29 mouse cellular contexts compared by ENCODE assay signal in the genomic region with DNA sequence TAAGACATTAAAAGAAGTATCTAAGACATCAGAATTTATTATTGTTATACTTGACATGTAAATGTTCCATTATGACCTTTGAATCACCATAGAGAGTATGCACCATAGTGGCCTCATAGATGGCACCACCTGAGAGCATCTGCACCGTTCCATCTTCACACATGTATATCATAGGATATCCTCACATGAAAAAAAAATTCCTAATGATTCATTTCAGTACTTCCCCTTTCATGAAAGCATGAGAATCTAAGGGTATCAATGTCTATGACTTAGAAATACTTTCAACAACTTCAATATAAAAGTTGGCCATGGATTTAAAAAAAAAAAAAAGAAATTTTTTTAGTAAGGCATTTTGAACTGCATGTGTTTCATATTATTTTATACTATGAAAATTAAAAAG. TPM values are rescaled to one million over a fixed set of nuclear protein-coding genes. Genes with fewer than 3 reads are reported as not detected.
"Had no signal": no experiment of that assay in that cellular context is flagged by ENCODE, and none has a peak within 500 bp of the region (broad histone marks: within the 10 kb centered on the region; RNA-seq: fewer than 3 reads in every experiment).

No protein-coding gene starts in this region.

- ATAC-seq: forebrain, embryonic 13.5 days; forebrain, embryonic 14.5 days; forebrain, embryonic 15.5 days; forebrain, embryonic 16.5 days; forebrain, postnatal 0 days had no signal

- H3K4me2 ChIP-seq: embryonic facial prominence, embryonic 12.5 days; forebrain, embryonic 12.5 days; forebrain, embryonic 13.5 days; forebrain, embryonic 15.5 days had no signal

- H3K27ac ChIP-seq: embryonic facial prominence, embryonic 10.5 days; forebrain, embryonic 10.5 days; forebrain, embryonic 12.5 days; forebrain, embryonic 13.5 days; forebrain, embryonic 15.5 days; gastrocnemius, adult 2 months; heart, adult 2 months; heart, embryonic 10.5 days had no signal

- H3K9me3 ChIP-seq: embryonic facial prominence, embryonic 10.5 days; embryonic facial prominence, embryonic 12.5 days; embryonic facial prominence, embryonic 13.5 days; embryonic facial prominence, embryonic 15.5 days; forebrain, embryonic 10.5 days; forebrain, embryonic 12.5 days; forebrain, embryonic 13.5 days; forebrain, embryonic 15.5 days; heart, embryonic 10.5 days had no signal

- H3K4me3 ChIP-seq: embryonic facial prominence, embryonic 10.5 days; embryonic facial prominence, embryonic 12.5 days; embryonic facial prominence, embryonic 13.5 days; embryonic facial prominence, embryonic 15.5 days; erythroblast, embryonic 14.5 days; forebrain, embryonic 10.5 days; forebrain, embryonic 12.5 days; forebrain, embryonic 13.5 days; forebrain, embryonic 15.5 days; gastrocnemius, adult 2 months; heart, adult 2 months; heart, embryonic 10.5 days had no signal

- H3K36me3 ChIP-seq: embryonic facial prominence, embryonic 10.5 days; embryonic facial prominence, embryonic 12.5 days; embryonic facial prominence, embryonic 13.5 days; embryonic facial prominence, embryonic 15.5 days; forebrain, embryonic 10.5 days; forebrain, embryonic 12.5 days; forebrain, embryonic 15.5 days; heart, embryonic 10.5 days had no signal

- H3K27me3 ChIP-seq: embryonic facial prominence, embryonic 12.5 days; embryonic facial prominence, embryonic 13.5 days; embryonic facial prominence, embryonic 15.5 days; forebrain, embryonic 12.5 days; forebrain, embryonic 13.5 days; forebrain, embryonic 15.5 days had no signal

- DNase-seq: cerebellum, adult 9-11 months; cerebellum, postnatal 10 days; cerebellum, postnatal 14 days; cerebellum, postnatal 25 days; cerebellum, postnatal 36 days; embryo, embryonic 11 days; forebrain, postnatal 0 days; gastrocnemius, adult 2 months; gastrocnemius, postnatal 10 days; gastrocnemius, postnatal 14 days; gastrocnemius, postnatal 25 days; gastrocnemius, postnatal 36 days; heart, adult 11 months; heart, adult 18-20 months; heart, adult 2 months had no signal

- H3K9ac ChIP-seq: embryonic facial prominence, embryonic 12.5 days; embryonic facial prominence, embryonic 13.5 days; embryonic facial prominence, embryonic 15.5 days; forebrain, embryonic 12.5 days; forebrain, embryonic 13.5 days; forebrain, embryonic 15.5 days; forebrain, postnatal 0 days had no signal

RNA-seq across cellular contexts. Expression of a gene that starts 25.6 kb away (rescaled TPM):
- total RNA-seq: common myeloid progenitor, adult 5-6 weeks; gastrocnemius, adult 2 months; gastrocnemius, postnatal 25 days; gastrocnemius, postnatal 36 days; granulocyte monocyte progenitor cell, adult 5-6 weeks had no signal
- polyA plus RNA-seq: erythroblast, embryonic 14.5 days had no signal
